Mouse (Mus musculus) midbrain, postnatal 0 days (tissue): ENCODE measurements around the gene Tnfsfm13. TPM values are rescaled to one million over a fixed set of nuclear protein-coding genes. Genes with fewer than 3 reads are reported as not detected.
"Not testable (repeated sequence)": the region's sequence is repeated elsewhere in the genome, so short reads cannot be mapped to it uniquely, and the experiment has no call there.

Experiments
- ATAC-seq: fragments of 200-750 bp; cut with Nextera tagmentation; 2 replicates; pipeline ENCODE4 v1.8.0; 2017; ENCODE audit warnings: moderate number of reproducible peaks, mild to moderate bottlenecking, moderate TSS enrichment, moderate library complexity; ENCODE audit not compliant: low FRiP score
- DNase-seq: peaks from one replicate; pipeline ENCODE4 v3.0.0-alpha.2; 2015; ENCODE audit warnings: low spot score
- H3K27ac ChIP-seq: fragments of 300-500 bp; sonication (generic); 2 replicates; pipeline ENCODE4 v1.5.1; 2014; ENCODE audit warnings: low read depth, mild to moderate bottlenecking, low read length, mixed read lengths
- H3K27me3 ChIP-seq: fragments of 300-500 bp; sonication (generic); 2 replicates; pipeline ENCODE4 v1.6.1; 2014; ENCODE audit warnings: low read length, control low read depth, mixed read lengths; ENCODE audit not compliant: insufficient read depth
- H3K36me3 ChIP-seq: fragments of 300-500 bp; sonication (generic); 2 replicates; pipeline ENCODE4 v1.6.1; 2014; ENCODE audit warnings: low read length, control low read depth, mixed read lengths; ENCODE audit not compliant: insufficient read depth
- H3K4me1 ChIP-seq: fragments of 300-500 bp; sonication (generic); 2 replicates; pipeline ENCODE4 v1.6.1; 2014; ENCODE audit warnings: mild to moderate bottlenecking, control low read depth, antibody characterized with exemption, low read length, mixed read lengths; ENCODE audit not compliant: insufficient read depth
- H3K4me2 ChIP-seq: fragments of 300-500 bp; sonication (generic); 2 replicates; pipeline ENCODE4 v1.6.1; 2014; ENCODE audit warnings: low read depth, mild to moderate bottlenecking, low read length, mixed read lengths; ENCODE audit not compliant: poor library complexity, severe bottlenecking
- H3K4me3 ChIP-seq: fragments of 300-500 bp; sonication (generic); 2 replicates; pipeline ENCODE4 v1.5.1; 2014; ENCODE audit warnings: low read depth, mild to moderate bottlenecking, low read length, moderate library complexity
- H3K9ac ChIP-seq: fragments of 300-500 bp; sonication (generic); replicated peaks from 2 replicates; pipeline ENCODE4 v1.6.1; 2014; ENCODE audit warnings: mild to moderate bottlenecking, low read length, moderate library complexity, mixed read lengths; ENCODE audit not compliant: poor library complexity, severe bottlenecking
- H3K9me3 ChIP-seq: fragments of 300-500 bp; sonication (generic); 2 replicates; pipeline ENCODE4 v1.6.1; 2016; ENCODE audit warnings: low read length, control low read depth
- CTCF ChIP-seq: IDR thresholded peaks from 2 replicates; pipeline ENCODE4 v1.5.1; 2016; ENCODE audit warnings: antibody characterized with exemption, mild to moderate bottlenecking
- WGBS: fragments of 180-500 bp; shearing (Covaris S2); extraction: QIAGEN DNeasy Blood & Tissue Kit; methylation state at CpG from one replicate; pipeline ENCODE4 v1.1.7; 2014; 5-methylcytosine and 5-hydroxymethylcytosine counted together
- polyA plus RNA-seq: library from polyadenylated mRNA; unstranded; fragments of >200 nt; fragmentation: Nextera tagmentation; extraction: Ambion mirVana; gene quantifications from 2 replicates; pipeline ENCODE4 v1.2.1, GENCODE M21; 2015
- total RNA-seq: library from RNA; depleted of rRNA; stranded (reverse); fragments of >200 nt; gene quantifications from 2 replicates; pipeline ENCODE4 v1.2.3, GENCODE M21; 2014

The Tnfsfm13 gene
- total and polyA plus RNA-seq, 2 experiments from 2014 or later = 1.2 to 1.3 TPM

- Histone ChIP-seq H3K27ac (no peak overlapping the region), H3K27me3 (no peaks in the 10 kb centered on the region), H3K4me1 (0 out of 2 replicates have a peak, but pooled peaks cover 2% of the 10 kb centered on the region), H3K4me3 (no peak overlapping the region), H3K4me2 (no peak overlapping the region), H3K9ac (no peak overlapping the region), H3K9me3 (no peaks in the 10 kb centered on the region), H3K36me3 (no peaks in the 10 kb centered on the region)
- 83% methylated on average over 4 of the region's 4 CpGs for WGBS
- no peak for ATAC-seq
- no peak for TF ChIP-seq CTCF
- no peak for DNase-seq
Measured at GRCm38 (mm10) chr11:69707873-69708381, 12.0 kb upstream of the Tnfsfm13 start.

- TF ChIP-seq CTCF = no peak
- Histone ChIP-seq H3K36me3 (no peaks in the 10 kb centered on the region), H3K9ac (no peak overlapping the region), H3K4me2 (no peak overlapping the region), H3K9me3 (no peaks in the 10 kb centered on the region), H3K27me3 (no peaks in the 10 kb centered on the region), H3K4me1 (0 out of 2 replicates have a peak, but pooled peaks cover 2% of the 10 kb centered on the region), H3K4me3 (no peak overlapping the region), H3K27ac (no peak overlapping the region)
- WGBS = 95% methylated on average over 4 of the region's 4 CpGs
- ATAC-seq = no peak
- no peak for DNase-seq
Measured at GRCm38 (mm10) chr11:69707480-69707847, 11.6 kb upstream of the Tnfsfm13 start.

- no peaks in the 10 kb centered on the region for H3K9me3 ChIP-seq
- ATAC-seq (no peak), DNase-seq (peak; percentile 77)
- H3K4me2 ChIP-seq = no peak overlapping the region
- no peak for TF ChIP-seq CTCF
- 50% methylated on average over 6 of the region's 6 CpGs for WGBS
- no peak overlapping the region for H3K4me3 ChIP-seq
- no peak overlapping the region for H3K27ac ChIP-seq
- H3K9ac ChIP-seq = no peak overlapping the region
- no peaks in the 10 kb centered on the region for H3K27me3 ChIP-seq
- H3K36me3 ChIP-seq = no peaks in the 10 kb centered on the region
- H3K4me1 ChIP-seq = 0 out of 2 replicates have a peak, but pooled peaks cover 2% of the 10 kb centered on the region
Measured at GRCm38 (mm10) chr11:69706775-69707479, 11.0 kb upstream of the Tnfsfm13 start.

GRCm38 (mm10) chr11:69704613-69705010, 8.7 kb upstream of the Tnfsfm13 start:
- Histone ChIP-seq H3K27ac (no peak overlapping the region), H3K4me2 (no peak overlapping the region), H3K9me3 (no peaks in the 10 kb centered on the region), H3K27me3 (no peaks in the 10 kb centered on the region), H3K36me3 (no peaks in the 10 kb centered on the region), H3K9ac (no peak overlapping the region), H3K4me1 (no peaks in the 10 kb centered on the region), H3K4me3 (no peak overlapping the region)
- WGBS = 46% methylated on average over 2 of the region's 2 CpGs
- no peak for TF ChIP-seq CTCF
- ATAC-seq (no peak), DNase-seq (no peak)

- no peak overlapping the region for H3K9ac ChIP-seq
- no peaks in the 10 kb centered on the region for H3K4me1 ChIP-seq
- H3K4me3 ChIP-seq = no peak overlapping the region
- ATAC-seq = no peak
- H3K27ac ChIP-seq = no peak overlapping the region
- WGBS = 72% methylated on average over 8 of the region's 8 CpGs
- no peak for TF ChIP-seq CTCF
- no peaks in the 10 kb centered on the region for H3K36me3 ChIP-seq
- no peaks in the 10 kb centered on the region for H3K9me3 ChIP-seq
- no peak for DNase-seq
- H3K4me2 ChIP-seq = no peak overlapping the region
- no peaks in the 10 kb centered on the region for H3K27me3 ChIP-seq
Measured at GRCm38 (mm10) chr11:69703814-69704612, 8.1 kb upstream of the Tnfsfm13 start.

- not testable (repeated sequence) for H3K27ac ChIP-seq, DNase-seq, H3K4me1 ChIP-seq, H3K36me3 ChIP-seq, H3K9me3 ChIP-seq, H3K9ac ChIP-seq, H3K4me2 ChIP-seq, H3K4me3 ChIP-seq, H3K27me3 ChIP-seq, ATAC-seq
- WGBS = 71% methylated on average over 2 of the region's 3 CpGs
Measured at GRCm38 (mm10) chr11:69703381-69703780, 7.5 kb upstream of the Tnfsfm13 start.

GRCm38 (mm10) chr11:69702886-69703285, 7.0 kb upstream of the Tnfsfm13 start:
- H3K27me3 ChIP-seq, H3K27ac ChIP-seq, DNase-seq, H3K4me2 ChIP-seq, ATAC-seq, H3K9ac ChIP-seq, H3K4me1 ChIP-seq, H3K9me3 ChIP-seq, H3K36me3 ChIP-seq, H3K4me3 ChIP-seq: not testable (repeated sequence)
- WGBS = 93% methylated on average over 10 of the region's 10 CpGs
